Mouse (Mus musculus) frontal cortex, postnatal 25 days (tissue): ENCODE measurements at regions not wholly inside any gene's neighbourhood (a gene's known extent, or its start where the extent isn't known, plus 50 kb on each side); places are given as distances from the start of the nearest gene placed in this dataset.

Experiments used
- DNase-seq, 2 experiments: peaks; one replicate each; pipeline ENCODE4 v3.0.0; 2022; ENCODE audit warnings: low spot score in 2 of 2

- no peak for DNase-seq
Measured at GRCm38 (mm10) chr3:134105112-134105511, 131.2 kb upstream of the Cxxc4 start.

GRCm38 (mm10) chr3:134105567-134105966 lies 130.7 kb upstream of the Cxxc4 start:
- no peak for DNase-seq

- no peak for DNase-seq
Measured at GRCm38 (mm10) chr3:134114501-134114900, 121.8 kb upstream of the Cxxc4 start.

- DNase-seq = no peak
Measured at GRCm38 (mm10) chr3:134115007-134115406, 121.3 kb upstream of the Cxxc4 start.

- DNase-seq = no peak
Measured at GRCm38 (mm10) chr3:134118898-134119297, 117.4 kb upstream of the Cxxc4 start.

- no peak for DNase-seq
Measured at GRCm38 (mm10) chr3:134124982-134125381, 111.3 kb upstream of the Cxxc4 start.

- no peak for DNase-seq
Measured at GRCm38 (mm10) chr3:134130412-134130811, 105.9 kb upstream of the Cxxc4 start.

GRCm38 (mm10) chr3:134145251-134145650 lies 91.0 kb upstream of the Cxxc4 start:
- no peak for DNase-seq

GRCm38 (mm10) chr3:134145935-134146334 lies 90.3 kb upstream of the Cxxc4 start:
- DNase-seq = no peak

- DNase-seq = peak; percentile 23 to 39
Measured at GRCm38 (mm10) chr3:134146373-134147224, 89.7 kb upstream of the Cxxc4 start.

- no peak for DNase-seq
Measured at GRCm38 (mm10) chr3:134162288-134162687, 74.0 kb upstream of the Cxxc4 start.

- no peak for DNase-seq
Measured at GRCm38 (mm10) chr3:134169922-134170321, 66.4 kb upstream of the Cxxc4 start.

GRCm38 (mm10) chr3:134172357-134172756 lies 63.9 kb upstream of the Cxxc4 start:
- DNase-seq = no peak

GRCm38 (mm10) chr3:134178491-134179054 lies 57.7 kb upstream of the Cxxc4 start:
- DNase-seq = no peak

GRCm38 (mm10) chr3:134184042-134184441 lies 52.2 kb upstream of the Cxxc4 start:
- DNase-seq = no peak
